Mouse (Mus musculus) liver, embryonic 11.5 days (tissue): ENCODE data around the gene Igsf8. TPM values are rescaled to one million over a fixed set of nuclear protein-coding genes. Genes with fewer than 3 reads are reported as not detected.

ENCODE experiments used
- ATAC-seq: fragments of 200-750 bp; cut with Nextera tagmentation; replicated peaks from 2 replicates; pipeline ENCODE4 v1.8.0; 2017; ENCODE audit warnings: moderate number of reproducible peaks, mild to moderate bottlenecking, moderate TSS enrichment, moderate library complexity; ENCODE audit not compliant: low FRiP score
- DNase-seq: peaks from one replicate; pipeline ENCODE4 v3.0.0-alpha.2; 2017; ENCODE audit warnings: low spot score
- H3K27ac ChIP-seq: fragments of 300-500 bp; sonication (generic); 2 replicates; pipeline ENCODE4 v1.5.1; 2014; ENCODE audit warnings: mild to moderate bottlenecking, low read depth, low read length, control low read depth
- H3K27me3 ChIP-seq: fragments of 300-500 bp; sonication (generic); replicated peaks from 2 replicates; pipeline ENCODE4 v1.6.1; 2014; ENCODE audit warnings: low read length, mixed read lengths; ENCODE audit not compliant: control insufficient read depth, insufficient read depth
- H3K36me3 ChIP-seq: fragments of 300-500 bp; sonication (generic); 2 replicates; pipeline ENCODE4 v1.6.1; 2014; ENCODE audit warnings: mild to moderate bottlenecking, low read length, moderate library complexity, mixed read lengths; ENCODE audit not compliant: control insufficient read depth, insufficient read depth
- H3K4me1 ChIP-seq: fragments of 300-500 bp; sonication (generic); replicated peaks from 2 replicates; pipeline ENCODE4 v1.6.1; 2014; ENCODE audit warnings: low read length, mixed read lengths; ENCODE audit not compliant: control insufficient read depth, insufficient read depth
- H3K4me2 ChIP-seq: fragments of 300-500 bp; sonication (generic); 2 replicates; pipeline ENCODE4 v1.6.1; 2014; ENCODE audit warnings: mild to moderate bottlenecking, control low read depth, moderate library complexity
- H3K4me3 ChIP-seq: fragments of 300-500 bp; sonication (generic); 2 replicates; pipeline ENCODE4 v1.5.1; 2014; ENCODE audit warnings: low read depth, low read length, control low read depth
- H3K9ac ChIP-seq: fragments of 300-500 bp; sonication (generic); 2 replicates; pipeline ENCODE4 v1.6.1; 2014; ENCODE audit warnings: low read depth, low read length, control low read depth
- H3K9me3 ChIP-seq: fragments of 300-500 bp; sonication (generic); 2 replicates; pipeline ENCODE4 v1.6.1; 2016; ENCODE audit warnings: low read length, inconsistent platforms, mixed read lengths; ENCODE audit not compliant: control insufficient read depth
- WGBS: fragments of 180-500 bp; shearing (Covaris S2); extraction: QIAGEN DNeasy Blood & Tissue Kit; methylation state at CpG from one replicate; pipeline ENCODE4 v1.1.7; 2014; 5-methylcytosine and 5-hydroxymethylcytosine counted together
- polyA plus RNA-seq: library from polyadenylated mRNA; unstranded; fragments of >200 nt; fragmentation: Nextera tagmentation; extraction: Ambion mirVana; gene quantifications from 2 replicates; pipeline ENCODE4 v1.2.1, GENCODE M21; 2014

The Igsf8 gene
- polyA plus RNA-seq, 1 experiment from 2014 or later = 32.9 TPM

- WGBS = 41% methylated on average over 2 of the region's 2 CpGs
These were observed 13.8 kb upstream of the Igsf8 start for GRCm38 (mm10) chr1:172247679-172248078.

GRCm38 (mm10) chr1:172258314-172258713 lies 3.1 kb upstream of the Igsf8 start, which contains the start of gene Atp1a4:
Atp1a4 (minus strand) TSS chr1:172258414.
- ATAC-seq = no peak
- no peaks in the 10 kb centered on the region for H3K9me3 ChIP-seq
- no peaks in the 10 kb centered on the region for H3K27me3 ChIP-seq
- H3K27ac ChIP-seq = no peak within 1 kb of the TSS
- DNase-seq = no peak
- no peak within 1 kb of the TSS for H3K9ac ChIP-seq
- WGBS = 80% methylated on average over 6 of the region's 6 CpGs
- no peaks in the 10 kb centered on the region for H3K4me1 ChIP-seq
- no peak within 1 kb of the TSS for H3K4me2 ChIP-seq
- H3K4me3 ChIP-seq = no peak within 1 kb of the TSS
- no peaks in the 10 kb centered on the region for H3K36me3 ChIP-seq

More at GRCm38 (mm10) chr1:172247679-172248078, 13.8 kb upstream of the Igsf8 start:
- Histone ChIP-seq H3K27me3 (peaks cover 18% of the 10 kb centered on the region), H3K27ac (no peak overlapping the region), H3K4me1 (no peaks in the 10 kb centered on the region), H3K9me3 (no peaks in the 10 kb centered on the region), H3K36me3 (no peaks in the 10 kb centered on the region), H3K9ac (no peak overlapping the region), H3K4me3 (no peak overlapping the region), H3K4me2 (no peak overlapping the region)
- ATAC-seq (no peak), DNase-seq (no peak)

- H3K36me3 ChIP-seq = no peaks in the 10 kb centered on the region
- WGBS = 85% methylated on average over 3 of the region's 3 CpGs
- DNase-seq (no peak), ATAC-seq (no peak)
- no peaks in the 10 kb centered on the region for H3K4me1 ChIP-seq
- no peak overlapping the region for H3K27ac ChIP-seq
- no peak overlapping the region for H3K4me3 ChIP-seq
- no peaks in the 10 kb centered on the region for H3K27me3 ChIP-seq
- no peaks in the 10 kb centered on the region for H3K9me3 ChIP-seq
- H3K4me2 ChIP-seq = no peak overlapping the region
- H3K9ac ChIP-seq = no peak overlapping the region
These were observed 9.8 kb downstream of the Igsf8 start for GRCm38 (mm10) chr1:172271208-172271607.

GRCm38 (mm10) chr1:172271765-172272164 lies 10.3 kb downstream of the Igsf8 start:
- H3K27ac ChIP-seq = no peak overlapping the region
- ATAC-seq (no peak), DNase-seq (no peak)
- H3K9me3 ChIP-seq = no peaks in the 10 kb centered on the region
- H3K4me3 ChIP-seq = no peak overlapping the region
- no peak overlapping the region for H3K9ac ChIP-seq
- H3K36me3 ChIP-seq = no peaks in the 10 kb centered on the region
- H3K27me3 ChIP-seq = no peaks in the 10 kb centered on the region
- H3K4me1 ChIP-seq = no peaks in the 10 kb centered on the region
- WGBS = 85% methylated on average over 10 of the region's 10 CpGs
- H3K4me2 ChIP-seq = no peak overlapping the region

GRCm38 (mm10) chr1:172273386-172273785 lies 11.9 kb downstream of the Igsf8 start:
- Histone ChIP-seq H3K36me3 (no peaks in the 10 kb centered on the region), H3K4me1 (no peaks in the 10 kb centered on the region), H3K27me3 (no peaks in the 10 kb centered on the region), H3K27ac (no peak overlapping the region), H3K9ac (no peak overlapping the region), H3K4me3 (no peak overlapping the region), H3K4me2 (no peak overlapping the region), H3K9me3 (no peaks in the 10 kb centered on the region)
- DNase-seq (no peak), ATAC-seq (no peak)
- WGBS = 77% methylated on average over 6 of the region's 6 CpGs

GRCm38 (mm10) chr1:172274116-172274515 lies 12.7 kb downstream of the Igsf8 start:
- H3K36me3 ChIP-seq = no peaks in the 10 kb centered on the region
- no peak overlapping the region for H3K4me3 ChIP-seq
- no peak for DNase-seq
- no peak overlapping the region for H3K9ac ChIP-seq
- H3K27ac ChIP-seq = no peak overlapping the region
- no peaks in the 10 kb centered on the region for H3K4me1 ChIP-seq
- H3K4me2 ChIP-seq = no peak overlapping the region
- ATAC-seq = no peak
- WGBS = 60% methylated on average over 5 of the region's 5 CpGs
- H3K27me3 ChIP-seq = no peaks in the 10 kb centered on the region
- no peaks in the 10 kb centered on the region for H3K9me3 ChIP-seq

- Histone ChIP-seq H3K4me2 (no peak overlapping the region), H3K9ac (no peak overlapping the region), H3K4me3 (no peak overlapping the region), H3K27me3 (no peaks in the 10 kb centered on the region), H3K9me3 (no peaks in the 10 kb centered on the region), H3K27ac (no peak overlapping the region), H3K36me3 (no peaks in the 10 kb centered on the region), H3K4me1 (no peaks in the 10 kb centered on the region)
- DNase-seq (no peak), ATAC-seq (no peak)
- 73% methylated on average over 5 of the region's 5 CpGs for WGBS
These were observed 13.1 kb downstream of the Igsf8 start for GRCm38 (mm10) chr1:172274547-172274946.

GRCm38 (mm10) chr1:172277172-172277571 lies 15.7 kb downstream of the Igsf8 start:
- 34% methylated on average over 3 of the region's 3 CpGs for WGBS
- no peak overlapping the region for H3K9ac ChIP-seq
- no peak for ATAC-seq

GRCm38 (mm10) chr1:172278328-172278727 lies 16.9 kb downstream of the Igsf8 start:
- no peak overlapping the region for H3K4me3 ChIP-seq
- H3K9me3 ChIP-seq = no peaks in the 10 kb centered on the region
- no peak overlapping the region for H3K4me2 ChIP-seq
- 92% methylated on average over 13 of the region's 13 CpGs for WGBS
- no peak for ATAC-seq
- no peaks in the 10 kb centered on the region for H3K36me3 ChIP-seq
- no peak overlapping the region for H3K27ac ChIP-seq
- no peak overlapping the region for H3K9ac ChIP-seq
- no peaks in the 10 kb centered on the region for H3K27me3 ChIP-seq
- H3K4me1 ChIP-seq = no peaks in the 10 kb centered on the region
- no peak for DNase-seq

More at GRCm38 (mm10) chr1:172277172-172277571, 15.7 kb downstream of the Igsf8 start:
- H3K4me2 ChIP-seq = no peak overlapping the region
- no peaks in the 10 kb centered on the region for H3K9me3 ChIP-seq
- H3K27me3 ChIP-seq = no peaks in the 10 kb centered on the region
- DNase-seq = no peak
- no peak overlapping the region for H3K27ac ChIP-seq
- no peaks in the 10 kb centered on the region for H3K36me3 ChIP-seq
- no peak overlapping the region for H3K4me3 ChIP-seq
- H3K4me1 ChIP-seq = no peaks in the 10 kb centered on the region
